Mouse (Mus musculus) heart, embryonic 14.5 days (tissue): Measurements from ENCODE around the gene Ptges3l. TPM values are rescaled to one million over a fixed set of nuclear protein-coding genes. Genes with fewer than 3 reads are reported as not detected.
A peak's percentile ranks its signal among the peaks of the same experiment; 100 is the strongest.
"Not testable (repeated sequence)": the region's sequence is repeated elsewhere in the genome, so short reads cannot be mapped to it uniquely, and the experiment has no call there.

Source experiments
- ATAC-seq: fragments of 200-750 bp; cut with Nextera tagmentation; 2 replicates; pipeline ENCODE4 v1.8.0; 2017; ENCODE audit warnings: low read depth, moderate TSS enrichment; ENCODE audit not compliant: insufficient number of reproducible peaks, insufficient read depth, low FRiP score
- H3K27ac ChIP-seq, 2 experiments: fragments of 200-500 bp in 1 of 2; fragments of 300-500 bp in 1 of 2; sonication (generic) in 1 of 2; replicated peaks in 1 of 2; 2 replicates each; pipeline ENCODE4 v1.5.1; 2012 to 2014; ENCODE audit warnings: low read depth in 2 of 2, low read length in 2 of 2, control low read depth in 1 of 2, mild to moderate bottlenecking in 1 of 2, mixed read lengths in 1 of 2; ENCODE audit not compliant: control insufficient read depth in 1 of 2, insufficient read depth in 1 of 2
- H3K27me3 ChIP-seq: fragments of 300-500 bp; sonication (generic); 2 replicates; pipeline ENCODE4 v1.6.1; 2014; ENCODE audit warnings: mild to moderate bottlenecking, low read length, control low read depth; ENCODE audit not compliant: control insufficient read depth, insufficient read depth
- H3K36me3 ChIP-seq: fragments of 300-500 bp; sonication (generic); 2 replicates; pipeline ENCODE4 v1.6.1; 2014; ENCODE audit warnings: mild to moderate bottlenecking, control low read depth, low read length, mixed read lengths; ENCODE audit not compliant: control insufficient read depth, insufficient read depth
- H3K4me1 ChIP-seq, 2 experiments: fragments of 200-500 bp in 1 of 2; fragments of 300-500 bp in 1 of 2; sonication (generic) in 1 of 2; 2 replicates each; pipeline ENCODE4 v1.6.1; 2012 to 2014; ENCODE audit warnings: low read length in 2 of 2, control low read depth in 1 of 2, mixed read lengths in 1 of 2; ENCODE audit not compliant: control insufficient read depth in 2 of 2, insufficient read depth in 2 of 2
- H3K4me2 ChIP-seq: fragments of 300-500 bp; sonication (generic); 2 replicates; pipeline ENCODE4 v1.6.1; 2014; ENCODE audit warnings: mild to moderate bottlenecking, low read length
- H3K4me3 ChIP-seq, 2 experiments: fragments of 200-500 bp in 1 of 2; fragments of 300-500 bp in 1 of 2; sonication (generic) in 1 of 2; 2 replicates each; pipeline ENCODE4 v1.5.1; 2012 to 2014; ENCODE audit warnings: low read length in 2 of 2, mild to moderate bottlenecking in 2 of 2, control low read depth in 1 of 2, low read depth in 1 of 2, moderate library complexity in 1 of 2; ENCODE audit not compliant: control insufficient read depth in 1 of 2, insufficient read depth in 1 of 2
- H3K9ac ChIP-seq: fragments of 300-500 bp; sonication (generic); 2 replicates; pipeline ENCODE4 v1.6.1; 2014; ENCODE audit warnings: mild to moderate bottlenecking, low read length
- H3K9me3 ChIP-seq: fragments of 300-500 bp; sonication (generic); 2 replicates; pipeline ENCODE4 v1.6.1; 2016; ENCODE audit warnings: low read length, control low read depth; ENCODE audit not compliant: control insufficient read depth
- WGBS: fragments of 180-500 bp; shearing (Covaris S2); extraction: QIAGEN DNeasy Blood & Tissue Kit; methylation state at CpG from one replicate; pipeline ENCODE4 v1.1.7; 2014; 5-methylcytosine and 5-hydroxymethylcytosine counted together
- polyA plus RNA-seq: library from polyadenylated mRNA; unstranded; fragments of >200 nt; fragmentation: Nextera tagmentation; extraction: Ambion mirVana; gene quantifications from 2 replicates; pipeline ENCODE4 v1.2.1, GENCODE M21; 2014

Gene Ptges3l
- polyA plus RNA-seq, 1 experiment from 2014 or later = 81.7 TPM

GRCm38 (mm10) chr11:101448274-101448746 is 23.2 kb upstream of the Ptges3l start, which contains the start of gene Ifi35:
Gene Ifi35 (plus strand): TSS chr11:101448407.
- WGBS = 15% methylated on average over 10 of the region's 10 CpGs
- Histone ChIP-seq H3K36me3 (peaks cover 27% of the 10 kb centered on the region), H3K27ac (peak within 1 kb of the TSS; percentile 64 to 76), H3K9ac (peak within 1 kb of the TSS; percentile 69), H3K27me3 (no peaks in the 10 kb centered on the region), H3K4me2 (peak within 1 kb of the TSS; percentile 62), H3K4me3 (peak within 1 kb of the TSS; percentile 45 to 66), H3K9me3 (no peaks in the 10 kb centered on the region), H3K4me1 (peaks cover 2 to 19% of the 10 kb centered on the region in 2 experiments; a peak in 2 of 4 replicates)
- peak; percentile 25; the same call in 1 of the 2 replicates for ATAC-seq

- ATAC-seq = no peak
- 88% methylated on average over 5 of the region's 5 CpGs for WGBS
These were observed 22.7 kb upstream of the Ptges3l start for GRCm38 (mm10) chr11:101447786-101448185.

GRCm38 (mm10) chr11:101446860-101447259 is 21.7 kb upstream of the Ptges3l start:
- WGBS = 86% methylated on average over 8 of the region's 8 CpGs
- peaks cover 32% of the 10 kb centered on the region for H3K36me3 ChIP-seq
- not testable (repeated sequence) for H3K9me3 ChIP-seq, H3K27me3 ChIP-seq, H3K4me2 ChIP-seq, ATAC-seq, H3K4me3 ChIP-seq, H3K27ac ChIP-seq, H3K9ac ChIP-seq
- peaks cover 2 to 22% of the 10 kb centered on the region in 2 experiments; a peak in 2 of 4 replicates for H3K4me1 ChIP-seq

More at GRCm38 (mm10) chr11:101447786-101448185, 22.7 kb upstream of the Ptges3l start:
- Histone ChIP-seq H3K9me3 (no peaks in the 10 kb centered on the region), H3K27me3 (no peaks in the 10 kb centered on the region), H3K9ac (peak overlapping the region; percentile 69), H3K4me1 (peaks cover 2 to 22% of the 10 kb centered on the region in 2 experiments; a peak in 2 of 4 replicates), H3K4me2 (peak overlapping the region; percentile 62), H3K4me3 (peak overlapping the region; percentile 45 to 66; a peak in 2 of 4 replicates), H3K36me3 (peaks cover 32% of the 10 kb centered on the region), H3K27ac (peak overlapping the region; percentile 64 to 76; a peak in 2 of 4 replicates)

- ATAC-seq = no peak
- WGBS = 76% methylated on average over 1 of the region's 1 CpGs
These were observed 21.2 kb upstream of the Ptges3l start for GRCm38 (mm10) chr11:101446319-101446718.

GRCm38 (mm10) chr11:101442760-101443159 is 17.6 kb upstream of the Ptges3l start:
- Histone ChIP-seq H3K27me3 (no peaks in the 10 kb centered on the region), H3K36me3 (peaks cover 32% of the 10 kb centered on the region), H3K9me3 (no peaks in the 10 kb centered on the region), H3K4me2 (peak overlapping the region; percentile 96), H3K4me1 (peaks cover 2 to 10% of the 10 kb centered on the region in 2 experiments; a peak in 2 of 4 replicates), H3K4me3 (peak overlapping the region; percentile 73 to 90), H3K9ac (peak overlapping the region; percentile 96), H3K27ac (peak overlapping the region; percentile 81 to 86)
- no peak for ATAC-seq
- 0% methylated on average over 14 of the region's 14 CpGs for whole genome bisulfite sequencing

More at GRCm38 (mm10) chr11:101446319-101446718, 21.2 kb upstream of the Ptges3l start:
- no peak overlapping the region for H3K27ac ChIP-seq
- H3K36me3 ChIP-seq = peaks cover 32% of the 10 kb centered on the region
- H3K27me3 ChIP-seq = no peaks in the 10 kb centered on the region
- no peaks in the 10 kb centered on the region for H3K9me3 ChIP-seq
- H3K9ac ChIP-seq = no peak overlapping the region
- H3K4me1 ChIP-seq = peaks cover 2 to 22% of the 10 kb centered on the region in 2 experiments; a peak in 2 of 4 replicates
- no peak overlapping the region for H3K4me2 ChIP-seq
- no peak overlapping the region for H3K4me3 ChIP-seq

GRCm38 (mm10) chr11:101442127-101442693 is 17.1 kb upstream of the Ptges3l start, which contains the start of gene Rpl27:
Gene Rpl27 (plus strand): TSS chr11:101442298.
- Histone ChIP-seq H3K4me3 (peak within 1 kb of the TSS; percentile 73 to 90), H3K9me3 (no peaks in the 10 kb centered on the region), H3K27ac (peak within 1 kb of the TSS; percentile 81 to 86), H3K9ac (peak within 1 kb of the TSS; percentile 96), H3K4me1 (peaks cover 2 to 10% of the 10 kb centered on the region in 2 experiments; a peak in 2 of 4 replicates), H3K27me3 (no peaks in the 10 kb centered on the region), H3K36me3 (peaks cover 32% of the 10 kb centered on the region), H3K4me2 (peak within 1 kb of the TSS; percentile 96)
- ATAC-seq = peak; percentile 98
- WGBS = under 1% methylated on average over 42 of the region's 42 CpGs

GRCm38 (mm10) chr11:101441450-101442126 is 16.5 kb upstream of the Ptges3l start:
- not testable (repeated sequence) for H3K27me3 ChIP-seq, ATAC-seq, H3K27ac ChIP-seq, H3K9me3 ChIP-seq
- peaks cover 2 to 10% of the 10 kb centered on the region in 2 experiments; a peak in 2 of 4 replicates for H3K4me1 ChIP-seq
- H3K9ac ChIP-seq = 0 out of 2 replicates have a peak overlapping the region, but pooled peaks have one; percentile 54
- WGBS = 37% methylated on average over 15 of the region's 15 CpGs
- peaks cover 32% of the 10 kb centered on the region for H3K36me3 ChIP-seq
- H3K4me3 ChIP-seq = peak overlapping the region; percentile 28 to 90
- peak overlapping the region; percentile 53 for H3K4me2 ChIP-seq
